Mouse (Mus musculus): ENCODE data around the gene Itga9. TPM values are rescaled to one million over a fixed set of nuclear protein-coding genes. Genes with fewer than 3 reads are reported as not detected.

The Itga9 gene
- total RNA-seq, 4 experiments from 2014 or later: 24.9 to 42.6 (median 36.7) TPM

DNA sequence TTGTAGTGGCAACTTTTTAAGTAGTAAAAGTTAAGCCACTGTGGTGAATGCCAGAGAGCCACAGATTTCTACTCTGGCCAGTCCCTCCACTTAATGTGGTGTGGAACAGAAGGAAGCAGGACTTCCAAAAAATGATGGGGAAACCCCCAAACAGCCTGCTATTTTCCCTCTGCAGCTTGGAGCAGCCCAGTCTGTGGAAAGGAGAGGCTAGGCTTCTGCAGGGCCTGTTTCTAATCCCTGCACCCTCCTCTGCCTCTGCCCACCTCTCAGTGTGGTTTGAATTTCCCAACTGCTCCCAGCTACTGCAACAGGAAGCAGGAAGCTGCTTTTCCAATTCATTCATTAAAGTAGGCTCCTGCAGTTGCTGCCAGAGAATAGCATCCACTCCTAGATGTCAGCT, 158.6 kb downstream of the Itga9 start:
- no peak for DNase-seq (ENCODE audit: low spot score)

DNA sequence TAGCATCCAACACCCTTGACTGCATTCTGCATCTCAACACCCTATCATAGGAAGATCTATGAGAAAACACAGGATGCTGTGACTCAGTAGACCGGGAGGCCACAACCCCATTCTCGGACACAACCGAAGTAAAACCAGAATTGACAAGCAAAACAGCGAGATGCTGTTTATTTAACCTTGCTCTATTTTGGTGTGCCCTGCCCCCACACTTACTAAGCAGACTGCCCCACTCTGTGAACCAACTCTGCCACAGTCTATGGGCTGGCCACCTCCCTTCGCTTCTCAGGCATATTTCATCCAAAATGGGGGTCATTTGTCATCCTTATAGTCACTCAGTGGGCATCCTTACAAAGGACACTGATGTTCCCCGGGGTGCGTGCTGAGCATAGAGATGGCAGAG, 160.5 kb downstream of the Itga9 start:
- DNase-seq (ENCODE audit: low spot score): no peak

DNA sequence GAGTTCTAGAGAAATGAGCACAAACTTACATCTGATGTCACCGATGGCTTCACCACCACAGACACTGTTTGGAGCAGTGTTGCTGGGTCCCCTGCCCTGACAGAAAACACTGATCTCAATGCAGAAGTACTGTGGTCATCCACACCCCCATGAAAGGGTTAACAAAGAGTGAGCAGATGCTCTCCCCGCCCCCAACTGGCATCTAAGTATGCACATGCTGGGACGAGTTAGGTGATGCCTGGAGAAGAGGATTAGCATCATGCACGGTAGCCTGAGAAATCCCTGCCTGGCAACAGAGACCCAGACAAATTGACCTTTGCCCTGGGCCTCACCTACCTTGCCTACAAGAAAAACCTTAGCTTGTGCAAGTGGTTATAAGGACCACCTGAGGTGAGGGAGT, 162.1 kb downstream of the Itga9 start:
- no peak for DNase-seq (ENCODE audit: low spot score)

DNA sequence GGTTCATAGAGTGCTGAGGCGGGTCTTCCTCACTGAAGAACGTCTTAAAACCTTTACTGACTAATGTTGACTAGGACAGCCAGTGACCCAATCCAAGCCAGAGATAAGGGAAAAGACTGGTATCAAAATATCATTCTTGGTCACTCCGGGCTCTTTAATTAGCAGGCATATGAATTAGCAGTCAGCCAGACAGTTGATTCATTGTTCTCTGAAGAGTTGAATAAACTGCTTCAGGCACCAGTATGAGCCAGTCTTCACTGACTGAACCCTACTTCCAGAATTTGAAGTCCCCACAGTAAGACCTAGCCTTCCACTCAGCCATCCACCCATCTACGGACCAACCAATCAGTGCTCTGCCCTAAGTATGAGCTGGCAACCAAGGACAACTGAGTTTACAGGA, 163.9 kb downstream of the Itga9 start:
- no peak for DNase-seq (ENCODE audit: low spot score)

DNA sequence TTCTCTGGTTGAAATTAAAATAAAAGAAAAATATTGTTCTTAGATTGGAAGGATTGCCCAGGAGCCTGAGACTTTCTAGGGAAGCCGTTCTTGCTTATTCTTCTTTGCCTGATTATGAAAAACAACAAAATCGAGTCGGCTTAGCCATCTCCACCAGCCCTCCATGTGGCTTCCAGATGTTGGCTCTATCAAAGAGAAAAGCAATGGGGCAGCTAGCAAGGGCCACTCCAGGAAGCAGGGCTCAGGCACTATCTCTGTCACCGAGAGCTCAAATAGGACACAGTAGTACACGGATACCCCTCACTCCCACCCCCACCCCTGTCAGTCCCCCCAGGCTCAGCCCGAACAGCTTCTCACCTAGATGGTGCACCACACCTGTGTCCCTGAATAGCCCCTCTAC, 168.2 kb downstream of the Itga9 start:
- DNase-seq (ENCODE audit: low spot score): no peak

DNA sequence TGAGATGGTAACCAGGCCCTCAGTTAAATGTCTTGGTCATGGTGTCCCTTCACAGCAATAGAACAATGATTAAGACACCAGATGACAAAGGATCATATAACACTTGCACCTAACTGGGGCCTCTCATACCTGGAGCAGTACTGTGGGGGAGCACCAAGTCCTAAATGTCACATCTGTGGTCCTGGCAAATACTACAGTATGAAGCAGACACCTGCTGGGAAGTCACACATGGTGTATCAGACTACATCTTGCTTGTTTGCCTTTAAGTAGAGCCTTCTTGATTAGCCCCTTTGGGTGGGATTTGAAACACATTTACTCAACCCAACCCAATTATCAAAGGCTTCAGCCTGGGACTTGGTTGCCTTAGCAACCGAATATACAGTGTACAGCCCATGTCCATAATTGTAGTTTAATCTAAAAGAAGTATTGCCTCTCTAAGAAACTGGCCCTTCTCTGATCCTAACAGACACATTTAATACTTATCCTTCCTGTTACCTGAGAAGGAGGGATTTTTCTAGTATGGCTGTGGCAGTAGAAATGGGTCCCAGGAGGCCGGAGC, 170.5 kb downstream of the Itga9 start:
- DNase-seq (ENCODE audit: low spot score): no peak

DNA sequence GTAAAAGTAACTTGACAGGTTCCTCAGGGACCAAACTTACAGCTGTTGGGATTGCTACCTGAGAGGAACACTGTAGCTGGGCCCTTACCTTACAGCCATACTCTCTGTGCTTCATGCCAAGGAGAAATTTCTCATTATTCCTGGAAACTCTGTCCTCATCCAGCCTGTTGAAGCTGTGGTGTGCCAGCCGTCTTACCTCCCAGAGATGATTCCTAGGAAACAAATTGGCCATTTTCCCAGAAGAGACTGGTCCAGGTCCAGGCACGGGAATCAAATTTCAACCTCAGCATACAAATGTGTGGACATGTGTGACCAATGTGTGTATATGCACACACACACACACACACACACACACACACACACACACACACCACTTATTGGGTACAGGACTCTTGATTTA, 172.1 kb downstream of the Itga9 start:
- DNase-seq (ENCODE audit: low spot score): no peak

DNA sequence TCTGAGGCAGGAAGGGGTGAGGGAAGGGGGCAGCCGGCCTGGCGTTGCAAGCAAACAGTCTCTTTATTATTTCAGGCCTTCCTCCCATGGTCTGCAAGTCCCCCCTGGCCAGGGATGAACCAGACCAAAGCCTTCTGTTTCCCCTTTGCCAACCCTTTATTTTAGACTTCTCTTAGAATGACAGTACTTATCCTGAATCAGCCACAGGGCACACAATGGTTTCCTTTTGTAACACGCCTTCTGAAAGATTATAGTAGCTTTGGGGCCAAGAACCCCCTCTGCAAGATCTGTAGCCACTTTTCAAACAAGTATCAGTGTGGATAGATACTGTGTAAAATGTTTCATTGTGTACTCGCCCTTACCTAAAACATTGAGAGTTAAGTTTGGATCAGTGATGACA, 178.1 kb downstream of the Itga9 start:
- no peak for DNase-seq (ENCODE audit: low spot score)

DNA sequence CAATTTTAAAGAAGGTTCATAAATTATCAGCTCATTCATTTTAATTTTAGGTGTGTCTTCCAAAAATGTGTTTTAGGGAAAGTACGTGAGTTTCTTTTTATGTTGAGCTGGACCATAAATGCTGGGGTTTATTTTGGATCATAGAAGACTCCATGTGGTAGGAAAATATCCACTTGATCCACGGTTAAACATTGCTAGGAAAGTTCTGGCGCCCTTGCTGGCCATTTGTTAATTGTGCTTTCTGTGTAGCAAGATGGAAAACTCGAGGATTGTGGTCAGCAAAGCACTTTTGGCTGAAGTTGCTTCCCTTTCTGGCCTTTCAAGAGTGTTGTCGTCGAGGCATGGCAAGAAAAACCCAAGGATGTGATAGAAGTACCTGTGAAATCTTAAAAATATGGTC, 179.3 kb downstream of the Itga9 start:
- DNase-seq (ENCODE audit: low spot score): no peak

DNA sequence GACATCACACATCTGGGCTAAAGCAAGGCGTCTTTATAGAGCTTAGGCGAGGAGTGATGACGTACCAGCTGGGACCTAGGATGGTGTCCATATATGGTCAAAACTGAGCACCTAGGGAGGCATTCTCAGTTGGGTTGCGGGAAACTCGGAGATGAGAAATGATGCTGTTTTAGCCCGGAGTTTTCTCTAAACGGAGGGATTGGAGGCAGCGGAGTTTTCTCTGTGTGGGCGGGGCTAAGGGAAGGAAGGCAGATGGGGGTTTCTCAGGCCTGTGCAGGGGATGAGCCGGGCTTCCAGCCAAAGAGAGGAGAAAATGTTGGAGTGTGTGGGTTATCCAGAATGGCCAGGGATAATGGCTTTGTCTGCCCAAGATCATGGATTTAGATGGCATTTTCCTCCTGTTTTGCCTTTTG, 182.4 kb downstream of the Itga9 start:
- DNase-seq (ENCODE audit: low spot score): no peak

DNA sequence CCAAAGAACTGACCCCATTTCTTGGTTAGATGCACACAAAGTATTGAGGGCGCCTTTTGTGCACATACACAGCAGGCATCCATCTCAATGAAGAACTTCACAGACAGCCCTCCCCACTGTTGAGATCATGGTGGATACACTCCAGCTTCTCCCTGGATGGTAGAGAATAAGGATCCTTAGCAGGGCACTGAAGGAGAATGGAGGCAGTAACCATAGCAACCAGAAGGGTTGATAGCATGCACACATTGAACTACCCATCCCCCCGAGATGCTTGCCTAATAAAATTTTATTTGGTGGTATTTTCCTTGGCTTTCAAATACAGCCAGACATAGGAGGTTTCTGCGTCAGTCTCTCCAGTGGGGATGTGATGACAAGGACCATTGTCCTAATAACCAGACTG, 184.7 kb downstream of the Itga9 start:
- DNase-seq (ENCODE audit: low spot score): no peak

DNA sequence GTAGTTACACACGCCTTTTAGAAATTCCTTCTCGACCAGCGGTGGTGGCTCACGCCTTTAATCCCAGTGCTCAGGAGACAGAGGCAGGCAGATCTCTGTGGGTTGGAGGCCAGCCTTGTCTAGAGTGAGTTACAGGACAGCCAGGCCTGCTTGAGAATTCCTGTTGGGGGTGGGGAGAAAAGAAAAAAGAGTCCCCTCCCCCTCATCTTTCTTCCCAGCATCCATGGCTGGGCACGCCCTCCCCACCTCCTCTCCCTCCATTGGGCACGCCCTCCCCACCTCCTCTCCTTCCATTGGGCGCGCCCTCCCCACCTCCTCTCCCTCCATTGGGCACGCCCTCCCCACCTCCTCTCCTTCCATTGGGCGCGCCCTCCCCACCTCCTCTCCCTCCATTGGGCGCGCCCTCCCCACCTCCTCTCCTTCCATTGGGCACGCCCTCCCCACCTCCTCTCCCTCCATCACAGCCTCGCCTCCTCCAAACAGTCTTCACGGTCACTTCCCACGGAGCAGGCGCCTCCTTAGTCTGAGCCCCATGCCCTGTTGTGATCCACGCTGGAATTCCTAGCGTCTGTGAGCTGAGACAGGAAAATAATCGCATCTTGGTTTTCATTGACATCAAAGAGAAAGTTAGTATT, 186.8 kb downstream of the Itga9 start:
- no peak for DNase-seq (ENCODE audit: low spot score)

DNA sequence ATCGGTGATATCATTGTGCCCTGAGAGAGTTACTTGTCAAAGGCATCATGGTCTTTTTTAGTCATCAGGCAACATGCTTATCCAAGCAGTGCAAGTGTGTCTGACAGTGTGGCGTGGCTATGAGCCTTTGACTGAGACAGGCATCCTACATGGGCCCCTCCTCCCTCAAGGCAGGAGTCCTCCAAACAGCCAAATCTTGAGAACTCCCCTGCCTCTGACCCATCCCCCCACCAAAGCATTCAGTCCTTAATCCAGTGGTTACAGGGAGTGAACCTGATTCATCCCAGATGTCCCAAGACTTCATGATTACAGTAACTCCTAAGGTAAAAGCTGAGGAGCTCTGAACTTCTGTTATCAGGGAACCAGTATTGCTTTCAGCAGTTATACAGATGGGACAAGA, 188.2 kb downstream of the Itga9 start:
- no peak for DNase-seq (ENCODE audit: low spot score)

DNA sequence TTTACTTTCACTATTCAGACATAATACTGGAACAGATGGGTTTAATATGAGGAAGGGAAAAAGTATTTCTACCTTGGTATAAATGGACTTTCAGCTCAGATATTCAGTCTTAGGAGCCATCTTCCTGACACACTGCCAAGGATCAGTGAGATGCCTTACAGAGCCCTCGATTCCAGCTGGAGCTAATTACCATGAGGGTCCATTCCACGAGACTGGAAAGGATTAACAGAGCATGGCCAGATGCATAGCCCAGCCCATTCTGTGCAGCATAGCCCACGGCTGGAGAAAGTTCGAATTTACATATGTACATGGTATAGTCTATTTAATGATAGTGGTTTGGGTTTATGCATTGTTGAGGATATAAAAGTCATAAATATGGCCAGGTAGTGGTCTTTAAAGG, 188.8 kb downstream of the Itga9 start:
- DNase-seq (ENCODE audit: low spot score): no peak

DNA sequence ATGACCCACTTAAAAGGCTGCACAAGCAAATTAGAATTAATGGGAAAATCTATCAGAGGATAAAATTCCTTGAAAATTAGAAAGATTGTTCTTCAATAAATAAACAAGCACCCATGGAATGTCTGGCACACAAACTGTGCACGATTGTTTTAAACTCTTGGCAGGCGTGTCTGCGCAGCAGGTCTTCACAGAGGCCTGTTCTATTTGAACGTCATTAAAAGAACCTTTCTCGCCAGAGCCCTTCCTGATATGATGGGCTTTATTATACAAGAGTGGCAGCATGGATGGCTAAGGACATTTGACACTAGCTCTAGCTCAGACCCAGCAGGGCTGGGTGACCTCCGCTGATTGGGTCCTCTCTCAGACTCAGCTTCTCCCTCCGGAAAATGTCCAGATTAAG, 192.6 kb downstream of the Itga9 start:
- DNase-seq (ENCODE audit: low spot score): peak; percentile 49

DNA sequence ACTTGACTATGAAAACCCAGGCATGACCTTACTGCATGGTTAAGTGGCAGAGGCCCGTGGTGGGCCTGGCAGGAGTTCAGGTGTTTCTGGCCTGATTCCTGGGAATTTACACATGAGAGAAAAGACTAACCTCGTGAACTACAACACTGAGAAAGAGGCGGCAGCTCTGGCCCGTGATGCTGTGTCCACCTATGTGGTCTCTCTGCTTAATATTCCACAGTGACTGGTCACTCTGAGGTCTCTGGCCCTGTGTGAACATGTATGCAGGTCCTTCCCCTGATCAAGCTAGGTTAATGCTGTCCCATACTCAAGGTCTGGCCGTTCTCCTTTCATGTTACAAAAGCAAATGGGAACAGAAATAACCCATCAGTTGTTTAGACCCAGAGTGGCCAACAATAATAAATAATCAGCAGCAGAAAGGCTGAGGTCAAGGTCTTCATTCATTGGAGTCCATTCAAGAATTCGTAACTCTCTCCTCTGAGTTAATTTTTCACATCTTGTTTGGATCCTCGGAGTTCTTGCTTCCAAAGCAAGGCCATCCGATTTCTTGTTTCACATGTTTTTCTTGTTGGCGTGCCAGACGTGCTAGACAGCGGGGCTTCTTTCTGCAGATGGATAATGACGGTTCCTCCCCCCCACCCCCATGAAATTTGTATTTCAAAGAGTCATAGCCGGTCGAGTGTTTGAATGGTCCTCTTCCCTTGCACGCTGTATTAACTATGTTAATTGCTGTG, 194.9 kb downstream of the Itga9 start:
- peak; percentile 61 for DNase-seq (ENCODE audit: low spot score)

DNA sequence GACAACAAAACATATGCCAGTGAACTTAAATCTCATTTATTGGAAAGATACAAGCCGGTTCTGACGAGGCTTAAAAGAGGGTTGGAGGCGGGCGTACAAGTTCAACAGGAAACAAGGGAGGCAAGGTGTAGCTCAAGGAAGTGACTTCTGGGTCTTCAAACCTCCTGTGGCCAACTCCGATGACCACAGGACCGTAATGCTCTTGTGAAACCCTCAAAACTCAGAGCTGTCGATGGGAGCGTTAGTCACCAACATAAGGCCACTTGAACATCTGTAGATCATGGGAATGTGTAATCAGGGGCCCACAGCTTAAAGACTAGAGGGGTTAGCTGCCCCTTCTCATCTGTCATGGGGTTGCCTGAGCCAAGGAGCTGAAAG, 195.4 kb downstream of the Itga9 start:
- no peak for DNase-seq (ENCODE audit: low spot score)

DNA sequence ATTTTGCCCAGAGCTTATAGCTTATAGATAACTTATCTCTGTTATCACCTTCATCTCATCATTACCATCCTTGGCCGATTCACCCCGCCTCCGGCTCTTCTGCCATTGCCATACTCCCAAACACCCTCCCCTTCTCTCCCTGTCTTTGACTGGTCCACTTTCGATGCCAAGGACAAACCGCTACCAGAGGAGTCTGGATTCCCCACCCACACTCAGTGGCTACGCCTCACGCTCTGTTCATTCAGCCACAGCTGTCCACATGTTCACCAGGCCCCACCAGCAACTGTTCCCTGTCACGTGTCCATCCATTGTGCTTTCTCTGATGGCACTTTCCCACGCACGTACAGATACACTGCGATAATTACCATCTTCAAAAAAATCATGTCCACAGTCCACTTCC, 195.9 kb downstream of the Itga9 start:
- DNase-seq (ENCODE audit: low spot score): no peak

DNA sequence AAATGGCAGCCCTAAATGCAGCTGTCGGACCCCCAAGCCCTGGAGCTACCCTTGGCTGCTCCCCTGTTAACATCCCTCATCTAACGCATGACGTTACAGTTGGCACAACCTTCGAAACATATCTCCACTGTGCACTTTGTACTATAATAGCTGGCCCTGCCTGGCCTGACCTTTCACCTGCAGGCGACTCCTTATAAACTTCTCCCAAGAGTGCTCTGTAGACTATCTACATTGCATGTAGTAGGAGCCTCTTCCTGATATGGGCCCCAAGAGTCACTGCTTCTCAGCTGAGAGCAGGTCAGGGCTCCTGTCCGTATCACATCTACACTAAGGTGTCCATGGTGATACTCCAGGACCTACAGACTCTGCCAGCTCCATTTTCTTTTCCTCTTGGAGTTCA, 199.2 kb downstream of the Itga9 start:
- no peak for DNase-seq (ENCODE audit: low spot score)

DNA sequence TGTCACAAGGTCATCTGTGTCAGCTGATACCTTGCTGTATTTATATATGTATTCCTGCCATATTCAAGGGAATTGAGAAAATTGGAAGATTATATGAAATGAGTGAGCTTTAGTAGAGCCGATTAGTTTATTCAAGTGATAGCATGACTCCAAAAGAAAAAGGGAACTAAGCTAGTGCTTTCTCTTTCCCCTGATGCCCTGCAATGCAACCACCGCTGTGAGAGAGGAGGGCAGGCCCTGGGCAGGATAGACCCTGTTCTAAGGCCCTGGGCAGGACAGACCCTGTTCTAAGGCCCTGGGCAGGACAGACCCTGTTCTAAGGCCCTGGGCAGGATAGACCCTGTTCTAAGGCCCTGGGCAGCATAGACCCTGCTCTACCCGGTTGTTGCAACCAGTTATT, 201.2 kb downstream of the Itga9 start:
- no peak for DNase-seq (ENCODE audit: low spot score)

DNA sequence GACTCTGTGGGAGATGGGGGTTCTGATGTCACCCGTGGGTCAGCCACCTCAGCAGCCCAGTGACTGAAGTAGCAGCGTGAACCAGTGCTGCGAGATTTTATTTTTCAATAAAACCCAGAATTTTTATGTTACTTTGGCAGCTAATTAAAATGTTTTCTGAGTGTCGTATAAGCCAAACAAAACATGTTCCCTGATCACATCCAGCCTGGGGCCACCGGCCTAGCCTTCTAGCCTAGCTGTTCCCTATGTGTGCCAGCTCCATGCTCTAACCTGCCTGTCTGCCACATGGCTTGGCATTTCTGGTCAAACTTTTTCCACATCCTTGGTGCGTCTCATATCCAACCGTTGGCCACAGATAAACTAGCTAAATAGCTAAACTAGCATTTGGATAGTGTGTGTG, 205.7 kb downstream of the Itga9 start:
- DNase-seq (ENCODE audit: low spot score): no peak

DNA sequence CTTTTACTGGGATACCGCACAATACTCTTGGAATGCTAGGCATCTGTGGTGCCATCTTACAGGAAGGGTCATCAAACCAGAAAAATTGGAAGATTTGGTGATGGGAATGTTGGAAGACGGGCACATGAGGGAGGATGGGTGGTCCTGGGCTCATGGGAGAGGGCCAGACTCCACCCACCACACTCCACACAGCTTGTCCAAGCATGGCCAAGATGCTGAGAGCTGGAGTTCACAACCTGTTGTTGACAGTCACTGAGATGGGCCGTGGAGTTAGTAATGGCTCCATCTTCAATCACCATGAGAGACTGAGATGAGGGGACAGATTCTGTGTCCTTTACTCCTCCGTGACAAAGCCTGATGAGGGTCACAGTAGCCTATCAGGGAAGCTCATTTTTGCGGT, 207.0 kb downstream of the Itga9 start:
- DNase-seq (ENCODE audit: low spot score): no peak

DNA sequence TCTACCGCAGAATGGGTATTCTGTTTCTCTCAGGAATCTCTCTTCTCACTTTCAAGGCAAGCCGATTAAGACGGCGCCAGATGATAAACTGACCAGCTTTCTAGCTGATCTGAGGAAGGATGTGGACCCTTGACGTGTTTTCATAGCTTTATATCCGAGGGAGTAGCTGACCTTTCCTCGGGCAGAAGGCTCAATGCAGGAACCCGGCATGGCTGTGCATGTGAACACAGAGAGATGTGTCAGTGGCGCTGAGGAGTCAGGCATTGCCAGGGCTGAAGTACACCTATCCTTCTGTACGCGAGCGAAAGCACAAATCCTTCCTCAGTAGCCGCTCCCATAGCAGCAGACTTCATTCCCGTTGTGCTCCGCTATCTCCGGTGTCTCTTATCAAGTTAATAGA, 207.6 kb downstream of the Itga9 start:
- no peak for DNase-seq (ENCODE audit: low spot score)

DNA sequence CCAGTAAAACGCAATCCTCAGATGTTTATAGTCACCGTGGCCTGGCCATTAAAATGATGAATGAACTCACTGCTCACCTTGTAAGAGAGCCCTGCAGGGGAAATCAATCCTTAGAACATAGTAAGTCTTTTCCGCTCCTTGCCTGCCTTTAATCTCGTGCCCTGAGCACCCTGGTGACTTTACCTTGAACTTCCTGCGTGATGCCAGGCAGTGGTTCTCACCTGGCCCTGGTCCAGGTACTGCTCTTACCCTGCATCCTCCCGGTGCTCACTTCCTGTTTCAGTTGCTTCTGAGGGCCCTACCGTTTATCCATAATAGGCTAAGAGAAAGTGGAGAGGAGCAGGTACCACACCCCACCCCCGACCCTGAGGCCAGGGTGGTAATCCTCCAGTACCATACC, 208.0 kb downstream of the Itga9 start:
- no peak for DNase-seq (ENCODE audit: low spot score)

All from heart, adult 8-10 months (tissue).